Comparison of ENCODE assay signal across 10 mouse cellular contexts in the genomic region with DNA sequence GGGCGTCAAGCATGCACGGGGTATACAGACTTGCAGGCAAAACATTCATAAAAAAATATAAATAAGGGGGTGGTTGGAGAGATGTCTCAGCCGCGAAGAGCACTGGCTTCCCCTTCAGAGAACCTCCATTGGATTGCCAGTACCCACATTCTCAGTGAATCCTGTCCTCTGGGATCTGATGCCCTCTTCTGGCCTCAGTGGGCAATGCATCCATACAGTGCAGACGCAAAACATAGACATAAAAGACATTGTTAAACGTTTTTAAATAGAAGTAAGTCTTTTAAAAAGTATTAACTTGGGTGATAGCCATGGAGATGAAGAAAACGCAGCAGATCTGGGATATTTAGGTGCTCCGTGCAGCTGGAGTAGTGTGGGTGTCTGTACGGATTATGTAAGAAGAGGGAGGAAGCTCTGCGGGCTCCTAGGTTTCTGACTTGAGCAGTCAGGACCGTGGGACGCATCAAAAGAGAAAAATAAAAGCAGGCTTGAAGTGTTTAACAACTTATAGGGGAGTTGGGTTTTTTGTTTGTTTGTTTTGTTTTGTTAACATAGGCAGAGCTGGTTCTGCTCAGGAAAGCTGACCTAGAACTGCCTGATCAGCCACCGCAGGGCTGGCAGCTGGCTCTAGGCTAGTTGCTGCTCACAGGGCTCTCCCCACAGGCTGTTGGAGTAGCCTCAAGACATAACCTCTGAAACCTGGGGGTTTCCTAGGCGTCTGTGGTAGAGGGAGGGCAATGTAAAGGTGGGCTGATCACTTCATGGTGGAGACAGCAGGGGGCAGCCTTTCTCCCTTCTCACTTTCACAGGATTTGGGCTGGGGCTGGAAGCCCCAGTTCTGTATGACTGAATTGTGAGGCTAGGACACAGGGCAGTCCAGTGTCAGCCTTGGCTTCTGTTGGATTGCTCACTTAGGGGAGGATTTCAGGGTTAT. TPM values are rescaled to one million over a fixed set of nuclear protein-coding genes. Genes with fewer than 3 reads are reported as not detected.
A peak's percentile ranks its signal among the peaks of the same experiment; 100 is the strongest.
DNase-seq lines count a peak whose midpoint lies in the region; ATAC-seq and TF ChIP-seq lines count a peak whose summit lies in the region.
"Had no signal": no experiment of that assay in that cellular context is flagged by ENCODE, and none has a peak within 500 bp of the region (broad histone marks: within the 10 kb centered on the region; RNA-seq: fewer than 3 reads in every experiment).

No protein-coding gene starts in this region.

- WGBS in kidney, adult 2 months: 43% methylated on average over 14 of the region's 14 CpGs
- 42% methylated on average over 14 of the region's 14 CpGs for WGBS in kidney, embryonic 16.5 days

- H3K4me2 ChIP-seq in CH12.LX (ENCODE audit: insufficient read depth, low read depth, poor library complexity, severe bottlenecking): no peak overlapping the region
- no peak overlapping the region for H3K4me2 ChIP-seq in kidney, embryonic 16.5 days (replicated peaks; ENCODE audit: low read depth, low read length)
- H3K4me2 ChIP-seq: embryonic facial prominence, embryonic 13.5 days had no signal

- H3K4me1 ChIP-seq in kidney, adult 2 months (ENCODE audit: control insufficient read depth, insufficient read depth, low read length): no peaks in the 10 kb centered on the region
- H3K4me1 ChIP-seq in CH12.LX (ENCODE audit: control insufficient read depth in 1 of 2, insufficient read depth in 2 of 2): peaks cover 0 to 23% of the 10 kb centered on the region in 2 experiments; a peak in 2 of 4 replicates
- H3K4me1 ChIP-seq in kidney, embryonic 16.5 days (ENCODE audit: insufficient read depth, low read length): peaks cover 14% of the 10 kb centered on the region

- no peak overlapping the region for H3K9ac ChIP-seq in CH12.LX (ENCODE audit: insufficient read depth, low read depth)
- H3K9ac ChIP-seq in kidney, embryonic 16.5 days (replicated peaks; ENCODE audit: low read length): no peak overlapping the region
- H3K9ac ChIP-seq: embryonic facial prominence, embryonic 13.5 days had no signal

- DNase-seq in kidney, adult 2 months: no peak
- no peak for DNase-seq in kidney, adult 11 months
- peak; percentile 60 for DNase-seq in CH12.LX (ENCODE audit: extremely low read depth)
- DNase-seq in embryo, embryonic 10.5 days (ENCODE audit: low spot score): peak; percentile 50
- DNase-seq in mesoderm, embryonic 11.5 days (ENCODE audit: low read depth, low spot score): peak; percentile 30
- no peak for DNase-seq in heart, postnatal 4 days
- DNase-seq in adipocyte (ENCODE audit: low spot score): no peak

- dilution Hi-C loops in CH12.LX (cut with MboI; ENCODE audit: extremely low pct_ligation_motif_present, extremely low pct_unique_long_range_greater_than_20kb, low sequenced_read_pairs): no loop called here

- H3K4me3 ChIP-seq in kidney, adult 2 months (ENCODE audit: insufficient read depth, low read depth, low read length): no peak overlapping the region
- no peak overlapping the region for H3K4me3 ChIP-seq in CH12.LX (replicated peaks in 1 of 3; ENCODE audit: low read depth in 2 of 3, low read length in 2 of 3, poor library complexity in 1 of 3)
- no peak overlapping the region for H3K4me3 ChIP-seq in kidney, embryonic 16.5 days (ENCODE audit: low read length)
- H3K4me3 ChIP-seq: embryonic facial prominence, embryonic 13.5 days had no signal

- H3K27me3 ChIP-seq in kidney, adult 2 months (replicated peaks; ENCODE audit: control insufficient read depth, insufficient read depth, low read length): no peaks in the 10 kb centered on the region
- peaks cover 1% of the 10 kb centered on the region for H3K27me3 ChIP-seq in CH12.LX (replicated peaks)
- H3K27me3 ChIP-seq in kidney, embryonic 16.5 days (ENCODE audit: insufficient read depth, low read length): no peaks in the 10 kb centered on the region

- no peak for ATAC-seq in kidney, embryonic 16.5 days (ENCODE audit: low FRiP score, low TSS enrichment)

- no peaks in the 10 kb centered on the region for H3K9me3 ChIP-seq in CH12.LX (replicated peaks; ENCODE audit: low read length)
- H3K9me3 ChIP-seq in kidney, embryonic 16.5 days (ENCODE audit: low read length): no peaks in the 10 kb centered on the region
- H3K9me3 ChIP-seq: embryonic facial prominence, embryonic 13.5 days had no signal

- H3K79me2 ChIP-seq in CH12.LX (replicated peaks; ENCODE audit: control insufficient read depth, extremely low read depth, insufficient read depth, poor library complexity, severe bottlenecking): no peaks in the 10 kb centered on the region

- no peak for TF ChIP-seq EP300 in CH12.LX (IDR thresholded peaks at IDR 0.05; ENCODE audit: low read length)

- TF ChIP-seq POLR2A in kidney, adult 2 months (IDR thresholded peaks at IDR 0.05; ENCODE audit: low read depth, low read length): no peak
- no peak for TF ChIP-seq POLR2A in CH12.LX (IDR thresholded peaks at IDR 0.05; ENCODE audit: low read depth, low read length)

- peak; percentile 36 for TF ChIP-seq RAD21 in CH12.LX (IDR thresholded peaks at IDR 0.05; ENCODE audit: low read depth, low read length)

- H3K36me3 ChIP-seq in kidney, adult 2 months (ENCODE audit: control insufficient read depth, insufficient read depth, low read length): no peaks in the 10 kb centered on the region
- no peaks in the 10 kb centered on the region for H3K36me3 ChIP-seq in CH12.LX (replicated peaks in 1 of 2; ENCODE audit: control insufficient read depth in 1 of 2, insufficient read depth in 1 of 2, low read length in 1 of 2)
- H3K36me3 ChIP-seq in kidney, embryonic 16.5 days (ENCODE audit: insufficient read depth, low read length): no peaks in the 10 kb centered on the region

- TF ChIP-seq CTCF in kidney, adult 2 months (conservative IDR thresholded peaks at IDR 0.05; ENCODE audit: insufficient read depth, insufficient read length, low read depth, low read length): peak; percentile 56
- peak; percentile 38 to 61 for TF ChIP-seq CTCF in CH12.LX (conservative IDR thresholded peaks at IDR 0.05 in 1 of 2, IDR thresholded peaks at IDR 0.05 in 1 of 2; ENCODE audit: low read depth in 2 of 2, low read length in 2 of 2)

- no peak overlapping the region for H3K27ac ChIP-seq in kidney, adult 2 months (ENCODE audit: insufficient read depth, low read depth, low read length)
- no peak overlapping the region for H3K27ac ChIP-seq in CH12.LX (ENCODE audit: insufficient read depth, low read depth)
- H3K27ac ChIP-seq in kidney, embryonic 16.5 days (ENCODE audit: low read length): no peak overlapping the region
- H3K27ac ChIP-seq: embryonic facial prominence, embryonic 13.5 days; macrophage had no signal

- in situ Hi-C loops in CH12.LX (cut with MboI; ENCODE audit: low pct_ligation_motif_present, low pct_unique_long_range_greater_than_20kb, low sequenced_read_pairs): no loop called here

TF ChIP-seq in CH12.LX, 34 proteins besides CTCF, POLR2A, EP300 and RAD21:
- TF ChIP-seq MAZ (IDR thresholded peaks at IDR 0.05; ENCODE audit: low read depth, low read length) (0 out of 2 replicates have a peak, but pooled peaks have one; percentile 4), MAX (IDR thresholded peaks at IDR 0.05; ENCODE audit: low read length) (no peak), SMC3 (IDR thresholded peaks at IDR 0.05; ENCODE audit: low read depth, low read length) (peak; percentile 28)

RNA-seq across cellular contexts. Expression of a gene that starts 2.5 kb away (rescaled TPM):
- 5.8 and 6.7 TPM in 2 replicates for polyA plus RNA-seq in kidney, adult 2 months (2012; rRNA removed)
- total RNA-seq in CH12.LX (2012; rRNA removed): 3.7 and 5.5 TPM in 2 replicates
- total RNA-seq in CH12.LX (2014; rRNA removed): 5.0 and 6.2 TPM in 2 replicates
- polyA plus RNA-seq in CH12.LX (2012; ENCODE audit: insufficient read length, low read depth): 15.4 and 18.3 TPM in 2 replicates
- 10 to 100 TPM; 10.3 to 11.9 TPM for total RNA-seq in heart, postnatal 4 days (2021)
- polyA plus RNA-seq in kidney, embryonic 16.5 days (2015; fragmentation: Nextera tagmentation; extraction: Ambion mirVana): 26.9 and 27.5 TPM in 2 replicates

RNA-seq across cellular contexts. Expression of a gene that starts 46.0 kb away (rescaled TPM):
- 6.4 and 7.0 TPM in 2 replicates for polyA plus RNA-seq in kidney, adult 2 months (2012; rRNA removed)
- total RNA-seq in CH12.LX (2012; rRNA removed) (19.5 and 20.1 TPM in 2 replicates), CH12.LX (2014; rRNA removed) (9.2 and 10.4 TPM in 2 replicates)
- polyA plus RNA-seq in CH12.LX (2012; ENCODE audit: insufficient read length, low read depth): 17.9 and 19.8 TPM in 2 replicates
- total RNA-seq in heart, postnatal 4 days (2021): 10 to 100 TPM; 23.8 to 26.0 TPM
- polyA plus RNA-seq in kidney, embryonic 16.5 days (2015; fragmentation: Nextera tagmentation; extraction: Ambion mirVana): 15.5 and 16.5 TPM in 2 replicates

Comparison
In these comparisons a context has a peak if more than half of its experiments do, and no peak if none do; other contexts are left out.
1. DNase-seq: peak in CH12.LX (single experiment), embryo, embryonic 10.5 days (single experiment) and mesoderm, embryonic 11.5 days (single experiment); none in kidney, adult 2 months (single experiment), kidney, adult 11 months (single experiment), heart, postnatal 4 days (single experiment) and adipocyte (single experiment).